Mouse (Mus musculus) midbrain, embryonic 12.5 days (tissue): ENCODE measurements at regions not wholly inside any gene's neighbourhood (a gene's known extent, or its start where the extent isn't known, plus 50 kb on each side); places are given as distances from the start of the nearest gene placed in this dataset.
"Not testable (repeated sequence)": the region's sequence is repeated elsewhere in the genome, so short reads cannot be mapped to it uniquely, and the experiment has no call there.

Experiments used
- ATAC-seq: fragments of 200-750 bp; cut with Nextera tagmentation; 2 replicates; pipeline ENCODE4 v1.8.0; 2017; ENCODE audit warnings: low read depth, moderate TSS enrichment, moderate library complexity; ENCODE audit not compliant: low FRiP score
- H3K27ac ChIP-seq: fragments of 300-500 bp; sonication (generic); replicated peaks from 2 replicates; pipeline ENCODE4 v1.5.1; 2016; ENCODE audit warnings: mild to moderate bottlenecking
- H3K27me3 ChIP-seq: fragments of 300-500 bp; sonication (generic); 2 replicates; pipeline ENCODE4 v1.6.1; 2016; ENCODE audit warnings: mild to moderate bottlenecking
- H3K36me3 ChIP-seq: fragments of 300-500 bp; sonication (generic); 2 replicates; pipeline ENCODE4 v1.6.1; 2016
- H3K4me1 ChIP-seq: fragments of 300-500 bp; sonication (generic); 2 replicates; pipeline ENCODE4 v1.6.1; 2016
- H3K4me2 ChIP-seq: fragments of 300-500 bp; sonication (generic); replicated peaks from 2 replicates; pipeline ENCODE4 v1.6.1; 2016; ENCODE audit warnings: mild to moderate bottlenecking, moderate library complexity
- H3K4me3 ChIP-seq: fragments of 300-500 bp; sonication (generic); 2 replicates; pipeline ENCODE4 v1.5.1; 2016; ENCODE audit warnings: mild to moderate bottlenecking
- H3K9ac ChIP-seq: fragments of 300-500 bp; sonication (generic); replicated peaks from 2 replicates; pipeline ENCODE4 v1.6.1; 2016; ENCODE audit warnings: mild to moderate bottlenecking, moderate library complexity
- H3K9me3 ChIP-seq: fragments of 300-500 bp; sonication (generic); 2 replicates; pipeline ENCODE4 v1.6.1; 2016; ENCODE audit warnings: mild to moderate bottlenecking
- WGBS: fragments of 180-500 bp; shearing (Covaris S2); methylation state at CpG from one replicate; pipeline ENCODE4 v1.1.7; 2016; 5-methylcytosine and 5-hydroxymethylcytosine counted together

DNA sequence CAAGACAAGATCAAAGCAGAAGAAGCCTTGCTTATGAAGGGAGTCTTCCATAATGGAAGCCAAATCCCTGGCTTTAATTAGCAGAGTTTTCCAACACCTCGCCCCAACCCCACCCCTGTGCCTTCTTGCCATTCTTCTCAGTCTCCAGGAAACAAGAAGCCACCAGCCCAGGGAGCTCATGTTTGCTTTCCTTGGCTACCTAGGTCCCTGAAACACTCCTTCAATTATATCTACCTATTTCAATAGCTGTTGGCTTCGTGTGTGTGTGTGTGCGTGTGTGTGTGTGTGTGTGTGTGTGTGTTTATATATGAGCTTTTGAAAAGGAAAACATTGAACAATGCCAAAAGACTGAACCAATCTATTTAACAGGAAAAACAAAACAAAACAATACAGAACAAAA, 82.5 kb upstream of the Nt5e start:
- H3K36me3 ChIP-seq: no peaks in the 10 kb centered on the region
- WGBS: 77% methylated on average over 3 of the region's 3 CpGs
- ATAC-seq: no peak
- no peak overlapping the region for H3K4me3 ChIP-seq
- H3K27me3 ChIP-seq: no peaks in the 10 kb centered on the region
- no peak overlapping the region for H3K27ac ChIP-seq
- peaks cover 9% of the 10 kb centered on the region; the same call in 1 of the 2 replicates for H3K4me1 ChIP-seq
- H3K4me2 ChIP-seq: no peak overlapping the region
- no peaks in the 10 kb centered on the region for H3K9me3 ChIP-seq
- no peak overlapping the region for H3K9ac ChIP-seq

DNA sequence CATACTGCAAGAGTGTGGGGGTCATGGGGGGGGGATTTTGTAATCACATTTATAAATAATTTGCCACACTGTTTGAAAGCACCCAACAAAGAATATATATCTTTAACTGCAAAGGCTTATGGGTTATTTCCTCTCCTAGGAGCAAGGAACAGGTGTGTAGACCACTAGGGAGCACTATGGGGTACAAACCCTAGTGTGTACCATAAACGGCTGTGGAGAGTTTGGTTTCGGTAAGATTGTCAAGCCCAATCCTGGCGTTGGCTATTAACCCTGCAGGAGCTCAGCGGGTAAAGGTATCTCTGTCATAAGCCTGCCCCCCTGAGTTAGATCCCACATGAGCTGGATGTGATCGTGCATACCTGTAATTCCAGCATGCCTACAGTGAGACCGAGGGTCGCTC, 71.0 kb upstream of the Nt5e start:
- no peaks in the 10 kb centered on the region for H3K4me1 ChIP-seq
- no peak overlapping the region for H3K4me2 ChIP-seq
- WGBS: 74% methylated on average over 7 of the region's 7 CpGs
- H3K27me3 ChIP-seq: no peaks in the 10 kb centered on the region
- H3K9ac ChIP-seq: no peak overlapping the region
- no peak overlapping the region for H3K4me3 ChIP-seq
- no peak overlapping the region for H3K27ac ChIP-seq
- no peak for ATAC-seq
- no peaks in the 10 kb centered on the region for H3K9me3 ChIP-seq
- no peaks in the 10 kb centered on the region for H3K36me3 ChIP-seq

DNA sequence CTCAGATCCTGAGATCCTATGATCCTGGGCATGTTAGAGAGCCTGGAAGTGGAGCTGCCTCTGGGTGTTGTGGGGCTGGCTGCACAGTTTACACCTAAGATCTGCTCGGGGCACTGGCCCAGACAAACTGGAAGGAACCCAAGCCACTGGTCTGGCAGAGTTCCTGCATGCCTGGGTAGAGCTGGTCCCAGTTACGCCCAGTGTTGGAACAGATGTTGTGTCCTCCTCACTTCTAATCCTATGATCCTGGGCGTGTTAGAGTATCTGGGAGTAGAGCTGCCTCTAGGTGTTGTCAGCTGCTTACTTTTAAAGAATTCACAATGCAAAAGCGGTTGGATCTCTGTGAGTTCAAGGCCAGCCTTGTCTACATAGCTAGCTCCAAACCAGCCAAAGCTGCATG, 67.4 kb upstream of the Nt5e start:
- Histone ChIP-seq H3K4me3 (no peak overlapping the region), H3K27me3 (no peaks in the 10 kb centered on the region), H3K36me3 (no peaks in the 10 kb centered on the region), H3K4me1 (no peaks in the 10 kb centered on the region), H3K4me2 (no peak overlapping the region), H3K9me3 (no peaks in the 10 kb centered on the region), H3K27ac (no peak overlapping the region), H3K9ac (no peak overlapping the region)
- no peak for ATAC-seq
- 92% methylated on average over 4 of the region's 4 CpGs for WGBS

DNA sequence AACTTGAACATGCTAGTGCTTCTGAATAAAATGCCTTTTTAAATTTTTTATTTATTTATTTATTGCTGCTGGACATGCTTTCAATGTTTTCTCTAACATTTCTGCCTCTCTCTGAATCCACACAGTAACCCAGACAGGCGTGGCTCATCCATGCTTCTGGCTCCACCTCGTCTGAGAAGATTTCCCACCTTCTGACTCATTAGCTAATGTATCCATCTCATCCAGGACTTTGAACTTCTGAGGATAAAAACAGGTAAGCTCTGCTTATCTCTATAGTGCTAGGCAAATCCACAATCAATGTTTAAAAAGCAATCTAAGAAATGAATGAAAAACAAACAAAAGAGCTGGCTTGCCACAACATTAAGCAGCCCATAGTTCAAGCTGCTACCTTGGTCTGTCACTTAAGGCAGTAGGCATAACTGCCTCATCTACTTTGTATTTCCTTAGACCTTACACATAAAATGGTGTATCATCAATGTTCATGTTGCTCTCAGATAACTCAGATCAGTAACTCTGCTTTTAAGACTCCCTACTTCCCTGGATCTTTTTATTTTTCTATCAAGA, 66.8 kb upstream of the Nt5e start:
- H3K27ac ChIP-seq: no peak overlapping the region
- H3K27me3 ChIP-seq: no peaks in the 10 kb centered on the region
- no peak overlapping the region for H3K4me3 ChIP-seq
- no peaks in the 10 kb centered on the region for H3K4me1 ChIP-seq
- H3K36me3 ChIP-seq: no peaks in the 10 kb centered on the region
- no peak overlapping the region for H3K9ac ChIP-seq
- ATAC-seq: no peak
- H3K4me2 ChIP-seq: no peak overlapping the region
- no peaks in the 10 kb centered on the region for H3K9me3 ChIP-seq
- WGBS: 75% methylated on average over 2 of the region's 2 CpGs

- Histone ChIP-seq H3K9ac (no peak overlapping the region), H3K36me3 (no peaks in the 10 kb centered on the region), H3K4me1 (no peaks in the 10 kb centered on the region), H3K4me3 (no peak overlapping the region), H3K4me2 (no peak overlapping the region), H3K9me3 (no peaks in the 10 kb centered on the region), H3K27ac (no peak overlapping the region), H3K27me3 (no peaks in the 10 kb centered on the region)
- 78% methylated on average over 3 of the region's 3 CpGs for WGBS
- no peak for ATAC-seq
Measured at GRCm38 (mm10) chr9:88262461-88262860, 64.5 kb upstream of the Nt5e start.

DNA sequence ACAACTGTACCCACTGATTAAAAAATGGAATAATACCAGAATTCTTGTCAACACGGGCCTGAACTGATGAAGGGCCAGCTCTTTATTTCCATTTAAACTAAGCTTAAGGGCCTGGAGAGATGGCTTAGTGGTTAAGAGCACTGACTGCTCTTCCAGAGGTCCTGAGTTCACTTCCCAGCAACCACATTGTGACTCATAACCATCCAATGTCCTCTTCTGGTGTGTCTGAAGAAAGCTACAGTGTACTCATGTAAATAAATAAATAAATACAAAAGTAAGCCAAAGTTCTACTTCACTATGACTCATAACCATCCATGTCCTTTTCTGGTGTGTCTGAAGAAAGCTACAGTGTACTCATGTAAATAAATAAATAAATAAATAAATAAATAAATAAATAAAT, 60.7 kb upstream of the Nt5e start:
- ATAC-seq, H3K4me2 ChIP-seq, H3K9me3 ChIP-seq, H3K9ac ChIP-seq, H3K4me1 ChIP-seq, H3K4me3 ChIP-seq, H3K27ac ChIP-seq, H3K36me3 ChIP-seq, H3K27me3 ChIP-seq: not testable (repeated sequence)
- WGBS: 85% methylated on average over 1 of the region's 1 CpGs

GRCm38 (mm10) chr9:88268811-88269210, 58.2 kb upstream of the Nt5e start:
- Histone ChIP-seq H3K27ac (no peak overlapping the region), H3K4me2 (no peak overlapping the region), H3K36me3 (no peaks in the 10 kb centered on the region), H3K27me3 (no peaks in the 10 kb centered on the region), H3K4me1 (no peaks in the 10 kb centered on the region), H3K9ac (no peak overlapping the region), H3K4me3 (no peak overlapping the region), H3K9me3 (no peaks in the 10 kb centered on the region)
- WGBS: 90% methylated on average over 2 of the region's 2 CpGs
- ATAC-seq: no peak

- ATAC-seq: no peak
- H3K9me3 ChIP-seq: no peaks in the 10 kb centered on the region
- no peaks in the 10 kb centered on the region for H3K36me3 ChIP-seq
- no peaks in the 10 kb centered on the region for H3K4me1 ChIP-seq
- 91% methylated on average over 5 of the region's 5 CpGs for WGBS
- H3K27me3 ChIP-seq: no peaks in the 10 kb centered on the region
- no peak overlapping the region for H3K4me2 ChIP-seq
- no peak overlapping the region for H3K4me3 ChIP-seq
- H3K27ac ChIP-seq: no peak overlapping the region
- H3K9ac ChIP-seq: no peak overlapping the region
Measured at GRCm38 (mm10) chr9:88269216-88269615, 57.8 kb upstream of the Nt5e start.

DNA sequence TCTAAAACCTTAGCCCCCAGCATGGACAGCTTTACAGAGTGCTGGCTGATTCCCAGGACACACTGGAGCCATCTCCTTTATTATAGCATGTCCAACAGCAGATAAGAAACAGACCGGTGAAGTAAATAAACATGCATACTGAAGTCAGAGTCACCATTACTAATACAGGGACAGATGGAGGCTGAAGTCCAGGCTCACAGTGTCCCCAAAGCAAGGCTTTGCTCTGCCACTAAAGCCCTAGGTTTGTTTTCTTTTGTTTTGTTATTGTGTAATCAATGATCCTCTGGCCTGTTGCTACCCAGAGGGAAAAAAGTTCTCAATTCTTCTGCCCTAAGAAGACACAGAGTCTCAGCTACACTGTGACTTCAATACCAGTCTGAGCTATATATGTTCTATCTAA, 56.2 kb upstream of the Nt5e start:
- H3K36me3 ChIP-seq: no peaks in the 10 kb centered on the region
- H3K27ac ChIP-seq: no peak overlapping the region
- no peaks in the 10 kb centered on the region for H3K27me3 ChIP-seq
- no peak overlapping the region for H3K9ac ChIP-seq
- no peaks in the 10 kb centered on the region for H3K4me1 ChIP-seq
- WGBS: 90% methylated on average over 1 of the region's 1 CpGs
- no peaks in the 10 kb centered on the region for H3K9me3 ChIP-seq
- ATAC-seq: no peak
- H3K4me3 ChIP-seq: no peak overlapping the region
- no peak overlapping the region for H3K4me2 ChIP-seq

DNA sequence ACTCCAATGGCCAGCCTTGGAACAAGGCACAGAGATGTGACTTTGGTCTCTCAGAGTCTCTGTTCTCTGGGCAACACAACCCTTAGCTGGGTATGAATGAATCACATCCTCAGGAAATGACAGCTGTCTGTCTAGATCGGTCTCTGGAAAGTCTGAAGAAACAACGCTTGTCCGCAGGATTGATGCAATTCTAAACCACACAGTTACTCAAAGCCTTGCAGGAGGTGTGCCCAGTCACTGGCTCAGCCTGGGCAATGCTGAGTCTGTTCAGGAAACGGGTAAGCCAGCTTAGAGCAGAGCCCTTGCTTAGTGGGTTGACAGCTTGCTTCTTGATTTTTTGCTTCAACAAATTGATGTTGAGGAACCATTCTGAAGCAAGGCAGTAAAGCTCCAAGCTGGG, 53.7 kb upstream of the Nt5e start:
- no peaks in the 10 kb centered on the region for H3K27me3 ChIP-seq
- H3K9me3 ChIP-seq: no peaks in the 10 kb centered on the region
- WGBS: 83% methylated on average over 4 of the region's 4 CpGs
- no peak for ATAC-seq
- H3K4me2 ChIP-seq: no peak overlapping the region
- no peak overlapping the region for H3K4me3 ChIP-seq
- no peak overlapping the region for H3K27ac ChIP-seq
- no peaks in the 10 kb centered on the region for H3K36me3 ChIP-seq
- H3K9ac ChIP-seq: no peak overlapping the region
- no peaks in the 10 kb centered on the region for H3K4me1 ChIP-seq

GRCm38 (mm10) chr9:88274040-88274439, 53.0 kb upstream of the Nt5e start:
- H3K4me3 ChIP-seq: no peak overlapping the region
- no peaks in the 10 kb centered on the region for H3K9me3 ChIP-seq
- H3K36me3 ChIP-seq: no peaks in the 10 kb centered on the region
- no peak overlapping the region for H3K9ac ChIP-seq
- H3K27me3 ChIP-seq: no peaks in the 10 kb centered on the region
- no peak overlapping the region for H3K4me2 ChIP-seq
- H3K27ac ChIP-seq: no peak overlapping the region
- ATAC-seq: no peak
- no peaks in the 10 kb centered on the region for H3K4me1 ChIP-seq

- no peaks in the 10 kb centered on the region for H3K9me3 ChIP-seq
- H3K4me1 ChIP-seq: no peaks in the 10 kb centered on the region
- H3K27me3 ChIP-seq: no peaks in the 10 kb centered on the region
- H3K4me3 ChIP-seq: no peak overlapping the region
- H3K27ac ChIP-seq: no peak overlapping the region
- H3K9ac ChIP-seq: no peak overlapping the region
- no peaks in the 10 kb centered on the region for H3K36me3 ChIP-seq
- H3K4me2 ChIP-seq: no peak overlapping the region
- 71% methylated on average over 3 of the region's 3 CpGs for WGBS
- ATAC-seq: no peak
Measured at GRCm38 (mm10) chr9:88274681-88275336, 52.2 kb upstream of the Nt5e start.

GRCm38 (mm10) chr9:88276023-88276568, 50.9 kb upstream of the Nt5e start:
- no peak for ATAC-seq
- H3K4me2 ChIP-seq: no peak overlapping the region
- H3K36me3 ChIP-seq: no peaks in the 10 kb centered on the region
- WGBS: 90% methylated on average over 3 of the region's 3 CpGs
- no peak overlapping the region for H3K9ac ChIP-seq
- no peak overlapping the region for H3K27ac ChIP-seq
- no peak overlapping the region for H3K4me3 ChIP-seq
- no peaks in the 10 kb centered on the region for H3K4me1 ChIP-seq
- no peaks in the 10 kb centered on the region for H3K9me3 ChIP-seq
- no peaks in the 10 kb centered on the region for H3K27me3 ChIP-seq
